Mouse (Mus musculus) forebrain, embryonic 15.5 days (tissue): ENCODE measurements around the gene Slc6a15. TPM values are rescaled to one million over a fixed set of nuclear protein-coding genes. Genes with fewer than 3 reads are reported as not detected.

ENCODE experiments used
- ATAC-seq: fragments of 200-750 bp; cut with Nextera tagmentation; replicated peaks from 2 replicates; pipeline ENCODE4 v1.8.0; 2017; ENCODE audit warnings: mild to moderate bottlenecking, moderate TSS enrichment, moderate library complexity
- H3K27ac ChIP-seq: fragments of 300-500 bp; sonication (generic); replicated peaks from 2 replicates; pipeline ENCODE4 v1.5.1; 2015; ENCODE audit warnings: mild to moderate bottlenecking, inconsistent platforms
- H3K27me3 ChIP-seq: fragments of 300-500 bp; sonication (generic); 2 replicates; pipeline ENCODE4 v1.6.1; 2015; ENCODE audit warnings: inconsistent platforms
- H3K36me3 ChIP-seq: fragments of 300-500 bp; sonication (generic); 2 replicates; pipeline ENCODE4 v1.6.1; 2015; ENCODE audit warnings: mild to moderate bottlenecking, inconsistent platforms
- H3K4me1 ChIP-seq: fragments of 300-500 bp; sonication (generic); 2 replicates; pipeline ENCODE4 v1.6.1; 2015; ENCODE audit warnings: inconsistent platforms
- H3K4me2 ChIP-seq: fragments of 300-500 bp; sonication (generic); replicated peaks from 2 replicates; pipeline ENCODE4 v1.6.1; 2015; ENCODE audit warnings: mild to moderate bottlenecking, inconsistent platforms
- H3K4me3 ChIP-seq: fragments of 300-500 bp; sonication (generic); 2 replicates; pipeline ENCODE4 v1.5.1; 2015; ENCODE audit warnings: mild to moderate bottlenecking, inconsistent platforms
- H3K9ac ChIP-seq: fragments of 300-500 bp; sonication (generic); replicated peaks from 2 replicates; pipeline ENCODE4 v1.6.1; 2015; ENCODE audit warnings: mild to moderate bottlenecking, inconsistent platforms
- H3K9me3 ChIP-seq: fragments of 300-500 bp; sonication (generic); 2 replicates; pipeline ENCODE4 v1.6.1; 2016; ENCODE audit warnings: inconsistent platforms
- WGBS: fragments of 180-500 bp; shearing (Covaris S2); methylation state at CpG from one replicate; pipeline ENCODE4 v1.1.7; 2015; ENCODE audit warnings: mixed read lengths; 5-methylcytosine and 5-hydroxymethylcytosine counted together
- polyA plus RNA-seq: library from polyadenylated mRNA; unstranded; fragments of >200 nt; fragmentation: Nextera tagmentation; extraction: Ambion mirVana; gene quantifications from 2 replicates; pipeline ENCODE4 v1.2.1, GENCODE M21; 2015

The Slc6a15 gene
- polyA plus RNA-seq, 1 experiment from 2014 or later: 89.6 TPM

DNA sequence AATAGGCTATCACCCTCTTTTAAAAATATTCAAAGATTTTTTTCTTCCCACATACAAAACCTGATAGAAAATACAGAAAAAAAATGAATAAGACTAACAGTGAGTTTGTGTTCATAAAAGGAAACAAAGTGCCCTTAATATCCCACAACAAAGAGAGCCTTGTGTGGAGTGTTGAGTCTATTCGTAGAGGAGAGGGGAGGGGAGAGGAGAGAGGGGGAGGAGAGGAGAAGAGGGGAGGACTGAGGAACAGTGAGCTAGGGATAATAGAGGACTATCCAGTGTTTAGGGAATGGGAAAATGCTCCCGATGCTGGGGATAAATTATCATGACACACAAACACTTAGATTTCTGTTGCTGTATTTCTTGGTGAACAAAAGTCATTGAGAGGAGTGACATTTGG lies 80.8 kb downstream of the Slc6a15 start:
- H3K27me3 ChIP-seq: no peaks in the 10 kb centered on the region
- H3K36me3 ChIP-seq: no peaks in the 10 kb centered on the region
- H3K9me3 ChIP-seq: no peaks in the 10 kb centered on the region
- H3K4me1 ChIP-seq: no peaks in the 10 kb centered on the region
- H3K4me2 ChIP-seq: no peak overlapping the region
- no peak overlapping the region for H3K9ac ChIP-seq
- no peak for ATAC-seq
- WGBS: 23% methylated on average over 2 of the region's 2 CpGs
- no peak overlapping the region for H3K4me3 ChIP-seq
- H3K27ac ChIP-seq: no peak overlapping the region

DNA sequence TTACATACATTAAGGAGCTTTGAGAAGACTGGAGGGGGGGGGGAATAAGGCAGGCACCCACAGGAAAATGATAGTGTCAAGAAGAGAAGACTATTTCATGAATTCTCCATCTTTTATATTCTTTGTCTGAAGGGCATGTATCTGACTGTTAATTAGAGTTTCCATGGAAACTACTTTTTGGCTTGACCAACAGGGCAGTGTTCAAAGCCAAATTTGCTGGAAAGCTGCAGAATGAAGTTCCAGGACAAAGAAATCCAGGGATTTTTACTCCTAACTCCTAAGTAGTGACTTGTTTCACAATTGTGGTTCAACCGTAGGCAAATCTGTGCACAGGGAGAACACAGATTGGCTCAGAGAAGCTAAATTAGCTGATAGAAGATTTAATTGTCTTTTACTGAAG lies 90.3 kb downstream of the Slc6a15 start:
- H3K4me2 ChIP-seq: no peak overlapping the region
- H3K27ac ChIP-seq: no peak overlapping the region
- no peaks in the 10 kb centered on the region for H3K36me3 ChIP-seq
- H3K9ac ChIP-seq: no peak overlapping the region
- 20% methylated on average over 1 of the region's 1 CpGs for WGBS
- 0 out of 2 replicates have a peak, but pooled peaks cover 2% of the 10 kb centered on the region for H3K4me1 ChIP-seq
- H3K9me3 ChIP-seq: no peaks in the 10 kb centered on the region
- no peak overlapping the region for H3K4me3 ChIP-seq
- H3K27me3 ChIP-seq: no peaks in the 10 kb centered on the region
- ATAC-seq: no peak

Other genes with a start within 250 kb of the Slc6a15 start
- gene Lrriq1, start 131.5 kb upstream of the Slc6a15 start, polyA plus RNA-seq: 2.6 and 4.7 TPM in 2 replicates